Mouse (Mus musculus) cerebellum, postnatal 4 days (tissue): Measurements from ENCODE around the gene Lhx6.
A peak's percentile ranks its signal among the peaks of the same experiment; 100 is the strongest.
"Not testable (repeated sequence)": the region's sequence is repeated elsewhere in the genome, so short reads cannot be mapped to it uniquely, and the experiment has no call there.

Experiments used
- DNase-seq, 2 experiments: peaks; one replicate each; pipeline ENCODE4 v3.0.0; 2022; ENCODE audit warnings: low spot score in 2 of 2, mixed read lengths in 1 of 2

Gene Lhx6

DNA sequence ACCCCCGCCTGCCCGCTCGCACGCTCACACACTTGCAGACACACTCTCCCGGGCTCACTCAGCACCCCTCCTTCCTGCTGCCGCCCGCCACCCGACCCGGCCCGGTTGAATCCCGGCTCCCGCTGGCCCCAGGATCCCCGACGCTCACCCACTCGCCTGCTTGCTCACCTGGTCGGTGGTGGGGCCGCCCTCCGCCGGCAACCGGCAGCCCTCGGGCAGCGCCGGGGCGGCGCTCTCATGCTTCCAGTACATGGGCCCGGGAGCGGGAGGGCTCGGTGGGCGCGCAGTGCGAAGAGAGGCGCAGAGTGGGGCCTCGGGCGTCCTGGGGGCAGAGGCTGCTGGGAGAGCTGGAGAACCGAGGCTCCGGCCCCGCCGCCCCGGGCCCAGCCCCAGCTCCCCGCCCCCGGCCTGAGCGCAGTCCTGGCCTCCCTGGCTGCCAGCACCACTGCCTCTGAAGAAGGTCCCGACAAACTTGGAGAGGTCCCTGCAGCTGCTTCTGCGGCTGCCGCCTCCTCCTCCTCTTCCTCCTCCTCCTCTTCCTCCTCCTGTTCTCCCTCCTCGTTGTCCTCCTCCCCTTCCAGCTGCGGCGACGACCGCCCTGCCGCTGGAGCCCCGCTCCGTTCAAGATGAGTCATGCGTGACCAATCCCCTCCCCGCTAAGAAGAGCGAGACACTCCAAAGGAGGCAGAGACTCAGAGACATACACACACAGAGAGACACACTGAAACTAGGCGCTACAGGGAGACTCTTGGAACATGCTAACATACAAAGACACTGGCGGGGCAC is at the start of gene Lhx6:
Gene Lhx6, minus strand, starts transcription at position 453 of the 786 bp plus-strand sequence.
- DNase-seq, result no peak

- DNase-seq, result not testable (repeated sequence)
Observed at GRCm38 (mm10) chr2:36152401-36152800, 47.2 kb upstream of the Lhx6 start.

DNA sequence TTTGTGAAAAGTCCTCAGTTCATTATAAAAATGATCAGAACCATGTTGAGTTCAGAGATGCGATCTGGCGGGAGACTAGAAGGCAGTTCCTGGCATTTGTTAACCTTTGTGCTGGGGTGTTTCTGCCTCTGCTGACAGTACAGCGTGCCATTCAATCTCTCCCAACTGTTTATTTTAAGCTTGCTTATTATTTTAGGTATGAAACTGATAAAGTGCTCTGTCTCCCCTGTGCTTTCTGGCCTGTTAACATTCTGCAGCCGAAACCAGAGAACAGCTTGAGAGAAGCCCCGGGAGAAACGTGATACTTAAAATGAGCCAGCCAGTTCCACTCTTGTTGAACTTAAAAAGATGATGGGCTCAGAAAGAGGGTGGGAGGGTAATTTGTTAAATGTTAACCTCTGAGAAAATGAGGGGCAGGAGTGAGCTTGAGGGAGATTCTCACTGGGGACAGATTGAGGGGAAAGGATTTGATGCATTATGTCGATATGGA is 43.7 kb upstream of the Lhx6 start:
- no peak for DNase-seq

GRCm38 (mm10) chr2:36139096-36139495 is 33.9 kb upstream of the Lhx6 start:
- no peak for DNase-seq

GRCm38 (mm10) chr2:36136300-36136941 is 31.2 kb upstream of the Lhx6 start, which contains the start of the genes Mrrf and Rbm18:
TSS of gene Mrrf (plus strand) at chr2:36136389.
TSS of gene Rbm18 (minus strand) at chr2:36136773.
- DNase-seq, result peak; percentile 82 to 94

DNA sequence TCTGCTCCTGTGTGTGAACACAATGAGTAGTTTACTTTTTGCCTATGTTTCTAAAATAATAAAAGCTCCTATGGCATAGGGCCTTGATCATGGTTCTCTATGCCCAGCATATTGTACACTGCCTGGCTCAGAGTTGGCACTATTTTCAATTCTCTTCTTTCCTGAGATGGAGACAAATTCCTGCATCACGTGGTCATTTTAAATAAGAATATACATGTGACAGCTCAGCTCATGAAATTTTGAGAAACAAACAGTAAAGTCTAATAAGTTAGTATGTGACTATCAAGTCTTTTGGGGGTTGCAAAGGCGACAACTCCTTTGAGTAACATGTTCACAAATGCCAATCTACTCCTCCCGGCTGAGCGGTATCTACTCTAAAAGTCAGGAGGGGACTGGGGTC is 30.7 kb upstream of the Lhx6 start:
- DNase-seq, result no peak

- DNase-seq, result no peak
Observed at GRCm38 (mm10) chr2:36129051-36129450, 23.8 kb upstream of the Lhx6 start.

DNA sequence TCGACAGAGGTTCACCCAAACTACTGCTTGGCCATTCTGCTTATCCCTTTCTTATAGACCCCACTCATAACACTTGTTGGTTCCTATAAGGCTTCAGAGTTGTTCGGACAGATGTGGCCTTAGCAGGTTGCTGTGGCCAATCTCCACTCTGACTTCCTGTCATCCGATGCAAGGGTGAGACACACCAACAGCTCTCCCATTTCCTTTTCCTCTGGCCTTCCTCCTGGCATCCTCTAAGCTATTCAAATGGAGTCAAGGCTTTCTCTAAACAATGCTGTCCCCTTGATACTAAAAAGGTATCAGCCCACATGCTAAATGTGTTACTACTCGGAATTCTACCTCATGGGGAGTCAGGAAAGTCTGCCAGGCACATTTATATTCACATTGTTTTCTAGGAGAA is 22.8 kb upstream of the Lhx6 start:
- no peak for DNase-seq

- DNase-seq, result no peak
Observed at GRCm38 (mm10) chr2:36126795-36127429, 21.7 kb upstream of the Lhx6 start.

DNA sequence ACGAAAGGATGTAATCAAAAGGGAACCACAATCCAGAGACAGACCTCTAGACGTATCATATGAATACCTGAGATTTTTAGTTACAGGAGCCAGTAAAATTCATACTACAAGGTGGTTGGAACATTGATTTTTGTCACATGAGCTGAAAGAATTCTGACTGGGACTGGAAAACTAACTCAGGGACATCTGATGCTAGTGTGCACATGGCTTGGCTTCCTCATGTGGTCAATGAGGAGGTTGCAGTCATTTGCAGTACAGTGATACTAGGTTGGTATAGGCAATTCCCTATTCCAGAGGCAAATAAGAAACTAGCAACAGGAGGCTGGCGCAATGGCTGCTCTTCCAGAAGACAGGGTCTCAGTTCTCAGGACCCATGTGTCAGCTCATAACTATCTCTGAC is 7.4 kb upstream of the Lhx6 start:
- no peak for DNase-seq

GRCm38 (mm10) chr2:36108615-36109014 is 3.4 kb upstream of the Lhx6 start:
- DNase-seq, result no peak

DNA sequence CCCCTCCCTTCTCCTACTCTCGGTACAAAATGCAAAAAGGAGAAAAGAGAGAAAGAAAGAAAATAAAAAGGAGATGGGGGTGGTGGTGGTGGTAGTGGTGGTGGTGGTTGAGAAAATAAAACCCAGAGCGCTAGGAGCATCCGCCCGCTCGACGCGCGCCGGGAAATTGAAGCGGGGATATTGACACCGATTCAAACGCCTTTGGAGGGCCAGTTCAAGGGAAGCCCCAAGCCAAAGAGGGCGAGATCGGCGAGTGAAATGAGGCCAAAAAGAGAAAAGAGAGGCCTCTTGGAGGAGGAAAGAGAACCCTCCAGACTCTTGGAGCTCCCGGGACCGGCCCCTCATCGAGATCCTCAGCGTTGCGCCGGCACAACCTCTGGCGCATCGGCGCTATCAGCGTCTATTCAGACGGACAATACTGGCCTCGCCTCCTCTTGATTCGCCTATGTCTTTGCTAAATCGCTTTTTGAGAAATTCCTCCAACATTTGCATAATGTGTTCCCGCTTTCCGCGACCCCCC is 712 bp downstream of the Lhx6 start:
- no peak for DNase-seq

- no peak for DNase-seq
Observed at GRCm38 (mm10) chr2:36103555-36104367, 1.4 kb downstream of the Lhx6 start.

GRCm38 (mm10) chr2:36103069-36103554 is 2.1 kb downstream of the Lhx6 start:
- DNase-seq, result no peak

- DNase-seq, result no peak
Observed at GRCm38 (mm10) chr2:36102559-36102946, 2.7 kb downstream of the Lhx6 start.

- DNase-seq, result no peak
Observed at GRCm38 (mm10) chr2:36101866-36102558, 3.2 kb downstream of the Lhx6 start.

DNA sequence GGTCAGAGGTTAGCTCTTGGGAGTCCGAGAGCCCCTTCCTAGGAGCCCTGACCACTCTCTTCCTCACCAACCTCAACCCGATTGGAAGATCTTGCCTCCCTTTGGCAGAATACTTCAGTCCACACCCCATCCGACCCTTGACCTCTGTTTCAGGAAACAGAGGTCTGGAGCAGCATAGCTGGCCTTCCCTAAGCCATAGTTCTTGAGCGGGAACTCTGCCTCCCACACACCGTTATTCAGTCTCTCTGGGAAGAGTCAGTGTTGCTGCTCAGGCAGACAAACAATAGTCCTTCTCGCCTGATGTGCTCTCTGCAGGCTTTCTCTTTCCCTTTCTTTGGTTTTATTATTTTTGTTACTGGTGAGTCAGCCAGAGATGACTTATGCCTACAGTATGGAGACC is 5.5 kb downstream of the Lhx6 start:
- no peak for DNase-seq

- DNase-seq, result no peak
Observed at GRCm38 (mm10) chr2:36098021-36098420, 7.2 kb downstream of the Lhx6 start.

GRCm38 (mm10) chr2:36097129-36097815 is 7.9 kb downstream of the Lhx6 start:
- DNase-seq, result no peak

DNA sequence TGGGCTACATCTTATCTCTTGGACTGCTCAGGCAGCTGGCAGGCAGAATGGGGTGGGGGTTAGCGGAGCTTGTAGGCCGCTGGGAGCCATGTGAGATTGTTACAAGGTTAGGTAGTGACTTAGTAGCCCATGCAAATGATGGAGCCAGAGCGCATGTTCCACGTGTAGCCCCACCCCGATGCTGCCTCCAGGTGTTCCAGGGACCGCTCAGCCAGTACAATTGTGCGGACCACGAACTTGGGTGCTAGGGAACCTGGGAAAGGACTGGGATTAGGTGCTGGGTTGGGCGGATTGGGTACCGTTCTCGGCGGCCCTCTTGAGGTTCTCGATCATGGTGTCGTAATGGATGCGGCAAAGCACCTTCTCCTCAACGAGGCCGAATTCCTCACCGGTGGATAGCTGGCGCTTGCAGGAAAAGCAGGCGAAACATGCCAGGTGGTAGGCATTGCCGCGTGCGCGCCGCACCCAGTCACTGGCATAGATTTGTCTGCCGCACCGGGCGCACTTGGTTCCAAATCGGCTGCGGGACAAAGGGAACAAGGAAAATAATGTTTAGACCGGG is 11.2 kb downstream of the Lhx6 start:
- DNase-seq, result no peak
